Mouse (Mus musculus) layer of hippocampus, postnatal 36 days (tissue): ENCODE measurements at regions not wholly inside any gene's neighbourhood (a gene's known extent, or its start where the extent isn't known, plus 50 kb on each side); places are given as distances from the start of the nearest gene placed in this dataset.

Source experiments
- DNase-seq, 2 experiments: peaks; one replicate each; pipeline ENCODE4 v3.0.0; 2022

GRCm38 (mm10) chr11:19073265-19073664 is 54.5 kb upstream of the Meis1 start:
- DNase-seq, result no peak

GRCm38 (mm10) chr11:19073887-19074564 is 55.2 kb upstream of the Meis1 start:
- DNase-seq, result no peak

GRCm38 (mm10) chr11:19091101-19091857 is 72.5 kb upstream of the Meis1 start:
- DNase-seq, result no peak

GRCm38 (mm10) chr11:19092967-19093745 is 74.4 kb upstream of the Meis1 start:
- DNase-seq, result no peak

GRCm38 (mm10) chr11:19093749-19094148 is 75.0 kb upstream of the Meis1 start:
- DNase-seq, result no peak

GRCm38 (mm10) chr11:19094183-19094582 is 75.4 kb upstream of the Meis1 start:
- DNase-seq, result no peak

GRCm38 (mm10) chr11:19102981-19103568 is 84.3 kb upstream of the Meis1 start:
- DNase-seq, result no peak

- DNase-seq, result no peak
Measured at GRCm38 (mm10) chr11:19107180-19107579, 88.4 kb upstream of the Meis1 start.

- DNase-seq, result no peak
Measured at GRCm38 (mm10) chr11:19109055-19109454, 90.3 kb upstream of the Meis1 start.

GRCm38 (mm10) chr11:19111916-19112575 is 93.3 kb upstream of the Meis1 start:
- no peak for DNase-seq

GRCm38 (mm10) chr11:19117121-19117520 is 98.3 kb upstream of the Meis1 start:
- DNase-seq, result no peak

- DNase-seq, result no peak
Measured at GRCm38 (mm10) chr11:19118258-19118657, 99.5 kb upstream of the Meis1 start.

GRCm38 (mm10) chr11:19119927-19120827 is 101.4 kb upstream of the Meis1 start:
- no peak for DNase-seq

- no peak for DNase-seq
Measured at GRCm38 (mm10) chr11:19120871-19121270, 102.1 kb upstream of the Meis1 start.

- DNase-seq, result no peak
Measured at GRCm38 (mm10) chr11:19135375-19136050, 116.7 kb upstream of the Meis1 start.

- peak in 1 of 2 experiments; percentile 11 for DNase-seq
Measured at GRCm38 (mm10) chr11:19138423-19138822, 119.6 kb upstream of the Meis1 start.

- no peak for DNase-seq
Measured at GRCm38 (mm10) chr11:19138831-19139230, 120.0 kb upstream of the Meis1 start.

GRCm38 (mm10) chr11:19143267-19144000 is 124.6 kb upstream of the Meis1 start:
- no peak for DNase-seq

GRCm38 (mm10) chr11:19144506-19144905 is 125.7 kb upstream of the Meis1 start:
- no peak for DNase-seq

GRCm38 (mm10) chr11:19145263-19145662 is 126.5 kb upstream of the Meis1 start:
- no peak for DNase-seq
